Mouse (Mus musculus) heart, postnatal 0 days (tissue): ENCODE results near the gene Cbs.

Source experiments
- CTCF ChIP-seq: IDR thresholded peaks from 2 replicates; pipeline ENCODE4 v1.5.1; 2016; ENCODE audit warnings: antibody characterized with exemption, control low read depth, low read depth
- EP300 ChIP-seq: IDR thresholded peaks from 2 replicates; pipeline ENCODE4 v1.6.1; 2016; ENCODE audit warnings: antibody characterized with exemption, low read depth

- no peak for TF ChIP-seq CTCF
- TF ChIP-seq EP300: no peak
Measured at GRCm38 (mm10) chr17:31574662-31575061, 62.4 kb downstream of the Cbs start.
